Mouse (Mus musculus) kidney, postnatal 0 days (tissue): ENCODE measurements around the gene Zc3h14. TPM values are rescaled to one million over a fixed set of nuclear protein-coding genes. Genes with fewer than 3 reads are reported as not detected.

Experiments used
- ATAC-seq: fragments of 200-750 bp; cut with Nextera tagmentation; replicated peaks from 2 replicates; pipeline ENCODE4 v1.8.0; 2017; ENCODE audit warnings: low read depth, moderate number of reproducible peaks, moderate TSS enrichment, moderate library complexity; ENCODE audit not compliant: low FRiP score
- DNase-seq: peaks from one replicate; pipeline ENCODE4 v3.0.0-alpha.2; 2016; ENCODE audit warnings: low spot score
- H3K27ac ChIP-seq: fragments of 300-500 bp; sonication (generic); 2 replicates; pipeline ENCODE4 v1.5.1; 2014; ENCODE audit warnings: mild to moderate bottlenecking
- H3K27me3 ChIP-seq: fragments of 300-500 bp; sonication (generic); 2 replicates; pipeline ENCODE4 v1.6.1; 2014; ENCODE audit warnings: low read length, mixed read lengths; ENCODE audit not compliant: insufficient read depth
- H3K36me3 ChIP-seq: fragments of 300-500 bp; sonication (generic); 2 replicates; pipeline ENCODE4 v1.6.1; 2014; ENCODE audit warnings: low read length, mixed read lengths; ENCODE audit not compliant: insufficient read depth
- H3K4me1 ChIP-seq: fragments of 300-500 bp; sonication (generic); replicated peaks from 2 replicates; pipeline ENCODE4 v1.6.1; 2014; ENCODE audit warnings: antibody characterized with exemption, low read length, mixed read lengths; ENCODE audit not compliant: insufficient read depth
- H3K4me2 ChIP-seq: fragments of 300-500 bp; sonication (generic); 2 replicates; pipeline ENCODE4 v1.6.1; 2014; ENCODE audit warnings: mild to moderate bottlenecking, low read length, moderate library complexity, mixed read lengths
- H3K4me3 ChIP-seq: fragments of 300-500 bp; sonication (generic); replicated peaks from 2 replicates; pipeline ENCODE4 v1.5.1; 2014; ENCODE audit warnings: low read depth, low read length
- H3K9ac ChIP-seq: fragments of 300-500 bp; sonication (generic); 2 replicates; pipeline ENCODE4 v1.6.1; 2014; ENCODE audit warnings: low read depth, low read length
- H3K9me3 ChIP-seq: fragments of 300-500 bp; sonication (generic); replicated peaks from 2 replicates; pipeline ENCODE4 v1.6.1; 2016; ENCODE audit warnings: low read length, inconsistent platforms, mixed read lengths
- CTCF ChIP-seq: IDR thresholded peaks from 2 replicates; pipeline ENCODE4 v1.5.1; 2016; ENCODE audit warnings: antibody characterized with exemption, low read depth, mild to moderate bottlenecking, moderate library complexity
- WGBS: fragments of 180-500 bp; shearing (Covaris S2); extraction: QIAGEN DNeasy Blood & Tissue Kit; methylation state at CpG from one replicate; pipeline ENCODE4 v1.1.7; 2014; 5-methylcytosine and 5-hydroxymethylcytosine counted together
- polyA plus RNA-seq: library from polyadenylated mRNA; unstranded; fragments of >200 nt; fragmentation: Nextera tagmentation; extraction: Ambion mirVana; gene quantifications from 2 replicates; pipeline ENCODE4 v1.2.1, GENCODE M21; 2015

Gene Zc3h14
- 105 and 107 TPM in 2 replicates for polyA plus RNA-seq

GRCm38 (mm10) chr12:98746746-98747379 is at the start of gene Zc3h14:
Gene Zc3h14, plus strand, starts transcription at chr12:98746964.
- TF ChIP-seq CTCF, result peak; percentile 72
- ATAC-seq, result peak; percentile 91
- no peaks in the 10 kb centered on the region for H3K9me3 ChIP-seq
- H3K4me3 ChIP-seq, result peak within 1 kb of the TSS; percentile 96
- no peaks in the 10 kb centered on the region for H3K27me3 ChIP-seq
- no peaks in the 10 kb centered on the region for H3K36me3 ChIP-seq
- DNase-seq, result peak; percentile 93
- no peaks in the 10 kb centered on the region; the same call in 1 of the 2 replicates for H3K4me1 ChIP-seq
- under 1% methylated on average over 65 of the region's 87 CpGs for WGBS
- peak within 1 kb of the TSS; percentile 93 for H3K27ac ChIP-seq
- H3K9ac ChIP-seq, result peak within 1 kb of the TSS; percentile 94
- peak within 1 kb of the TSS; percentile 67 for H3K4me2 ChIP-seq

DNA sequence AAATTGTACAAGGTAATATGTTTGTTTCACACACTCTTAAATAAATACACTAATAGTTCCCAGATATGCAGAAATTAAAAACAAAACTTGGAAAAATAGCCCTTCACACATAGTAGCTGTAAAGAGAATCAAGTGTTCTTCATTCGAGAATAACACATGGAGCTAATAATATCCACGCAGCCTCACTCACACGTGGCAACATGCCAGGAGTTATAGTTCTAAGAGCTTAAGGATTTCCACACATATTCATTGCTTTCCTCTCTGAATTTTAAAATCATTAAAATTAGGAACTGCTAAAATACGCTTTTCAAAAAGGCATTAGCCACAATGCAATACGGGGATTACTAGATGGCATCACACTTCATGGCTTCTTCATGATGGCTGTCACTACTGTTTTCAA is 49.6 kb upstream of the Zc3h14 start:
- no peak for DNase-seq
- Histone ChIP-seq H3K4me1 (no peaks in the 10 kb centered on the region), H3K36me3 (0 out of 2 replicates have a peak, but pooled peaks cover 3% of the 10 kb centered on the region), H3K4me2 (no peak overlapping the region), H3K27ac (no peak overlapping the region), H3K27me3 (no peaks in the 10 kb centered on the region), H3K9me3 (no peaks in the 10 kb centered on the region), H3K9ac (no peak overlapping the region), H3K4me3 (no peak overlapping the region)
- WGBS, result 86% methylated on average over 5 of the region's 5 CpGs
- no peak for TF ChIP-seq CTCF
- no peak for ATAC-seq

- WGBS, result 86% methylated on average over 9 of the region's 9 CpGs
- no peak overlapping the region for H3K4me3 ChIP-seq
- DNase-seq (no peak), ATAC-seq (no peak)
- TF ChIP-seq CTCF, result no peak
- no peak overlapping the region for H3K4me2 ChIP-seq
- H3K4me1 ChIP-seq, result no peaks in the 10 kb centered on the region
- no peak overlapping the region for H3K27ac ChIP-seq
- H3K27me3 ChIP-seq, result no peaks in the 10 kb centered on the region
- no peaks in the 10 kb centered on the region for H3K9me3 ChIP-seq
- H3K9ac ChIP-seq, result no peak overlapping the region
- peaks cover 10% of the 10 kb centered on the region; the same call in 1 of the 2 replicates for H3K36me3 ChIP-seq
Observed at GRCm38 (mm10) chr12:98701564-98701963, 45.2 kb upstream of the Zc3h14 start.

- no peak for DNase-seq
- no peak for ATAC-seq
- 78% methylated on average over 2 of the region's 2 CpGs for WGBS
Observed at GRCm38 (mm10) chr12:98703554-98703953, 43.2 kb upstream of the Zc3h14 start.

GRCm38 (mm10) chr12:98703961-98704360 is 42.8 kb upstream of the Zc3h14 start:
- Histone ChIP-seq H3K27me3 (no peaks in the 10 kb centered on the region), H3K36me3 (peaks cover 10% of the 10 kb centered on the region; the same call in 1 of the 2 replicates), H3K4me1 (no peaks in the 10 kb centered on the region), H3K9ac (no peak overlapping the region), H3K4me3 (no peak overlapping the region), H3K4me2 (no peak overlapping the region), H3K27ac (no peak overlapping the region), H3K9me3 (no peaks in the 10 kb centered on the region)
- ATAC-seq, result no peak
- DNase-seq, result no peak
- 89% methylated on average over 10 of the region's 10 CpGs for WGBS
- TF ChIP-seq CTCF, result no peak

More at GRCm38 (mm10) chr12:98703554-98703953, 43.2 kb upstream of the Zc3h14 start:
- Histone ChIP-seq H3K4me2 (no peak overlapping the region), H3K4me3 (no peak overlapping the region), H3K9me3 (no peaks in the 10 kb centered on the region), H3K27me3 (no peaks in the 10 kb centered on the region), H3K36me3 (peaks cover 8% of the 10 kb centered on the region; the same call in 1 of the 2 replicates), H3K27ac (no peak overlapping the region), H3K9ac (no peak overlapping the region), H3K4me1 (no peaks in the 10 kb centered on the region)
- TF ChIP-seq CTCF, result no peak

GRCm38 (mm10) chr12:98712819-98713218 is 33.9 kb upstream of the Zc3h14 start:
- WGBS, result 80% methylated on average over 6 of the region's 6 CpGs
- no peak overlapping the region for H3K4me2 ChIP-seq
- H3K27me3 ChIP-seq, result no peaks in the 10 kb centered on the region
- no peaks in the 10 kb centered on the region for H3K9me3 ChIP-seq
- DNase-seq, result no peak
- no peak for ATAC-seq
- H3K4me1 ChIP-seq, result peaks cover 5% of the 10 kb centered on the region; the same call in 1 of the 2 replicates
- H3K4me3 ChIP-seq, result no peak overlapping the region
- H3K9ac ChIP-seq, result no peak overlapping the region
- H3K27ac ChIP-seq, result no peak overlapping the region
- 0 out of 2 replicates have a peak, but pooled peaks cover 3% of the 10 kb centered on the region for H3K36me3 ChIP-seq
- TF ChIP-seq CTCF, result no peak
